Mouse (Mus musculus) induced T-regulatory cell, adult 2 months (primary cell): ENCODE data around the gene Gkn3.

Experiments
- DNase-seq: peaks from one replicate; pipeline ENCODE4 v3.0.0-alpha.2; 2012; ENCODE audit warnings: low read depth

Gene Gkn3

DNA sequence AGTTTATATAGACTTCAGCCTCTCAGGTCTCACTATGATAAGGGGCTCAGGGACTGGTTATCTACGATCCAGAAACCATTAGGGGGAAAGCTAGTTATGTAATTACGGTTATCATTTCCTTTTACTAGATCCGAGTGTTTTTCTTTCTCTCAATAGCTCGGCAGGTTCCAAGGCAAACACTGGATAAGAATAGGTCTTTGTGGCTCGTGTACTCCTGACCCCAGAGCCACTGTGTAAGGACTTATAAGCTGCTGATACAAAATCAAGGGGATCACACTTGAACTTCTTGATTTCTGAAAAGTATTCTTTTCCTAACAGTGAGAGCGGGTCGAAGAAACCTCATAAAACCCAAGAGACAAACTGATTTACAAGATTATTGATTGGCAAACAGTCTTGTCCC, at the start of gene Gkn3:
Gene Gkn3, minus strand, starts transcription at position 59 of the 400 bp plus-strand sequence.
- DNase-seq: no peak

DNA sequence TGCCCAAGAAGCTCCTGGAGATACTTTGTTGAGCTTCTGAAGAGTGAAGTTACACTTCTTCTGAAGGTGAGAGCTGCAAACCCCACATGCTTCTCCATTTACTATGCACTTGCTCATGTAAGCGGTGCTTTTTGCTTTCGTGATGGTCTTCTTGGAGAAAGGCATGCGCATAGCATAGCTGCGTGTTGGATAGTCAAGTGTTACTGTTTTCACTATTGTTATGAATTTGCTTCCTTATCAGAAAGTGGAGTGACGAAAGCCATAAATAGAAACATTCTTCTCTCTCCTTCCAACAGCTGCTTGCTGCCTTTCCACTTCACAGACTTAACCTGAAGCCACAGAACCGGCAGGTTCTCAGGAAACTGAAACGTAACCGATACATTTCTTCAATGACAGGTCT, 48.0 kb upstream of the Gkn3 start:
- DNase-seq: peak; percentile 12

DNA sequence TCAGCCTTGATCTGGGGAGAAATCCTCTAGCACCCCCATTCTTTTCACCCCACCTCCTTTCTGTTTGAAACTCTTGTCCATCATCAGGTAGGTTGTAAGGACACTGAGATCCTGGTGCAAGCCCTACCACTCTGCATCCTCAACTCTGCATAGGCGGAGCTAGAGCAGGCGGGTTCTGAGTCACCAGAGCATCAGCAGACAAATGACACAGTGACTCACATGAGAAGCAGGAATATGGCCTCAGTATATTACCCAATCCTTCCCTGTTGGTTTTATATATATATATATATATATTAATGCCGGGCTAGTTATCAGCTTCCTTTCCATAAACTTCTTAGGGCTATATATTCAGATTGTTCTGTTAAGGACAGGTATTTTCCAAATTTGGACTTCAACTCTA, 47.1 kb upstream of the Gkn3 start:
- DNase-seq: no peak

- DNase-seq: no peak
Measured at GRCm38 (mm10) chr6:87428487-87429044, 39.8 kb upstream of the Gkn3 start, which contains the start of gene Bmp10. TSS of gene Bmp10 (plus strand) at chr6:87428994.

DNA sequence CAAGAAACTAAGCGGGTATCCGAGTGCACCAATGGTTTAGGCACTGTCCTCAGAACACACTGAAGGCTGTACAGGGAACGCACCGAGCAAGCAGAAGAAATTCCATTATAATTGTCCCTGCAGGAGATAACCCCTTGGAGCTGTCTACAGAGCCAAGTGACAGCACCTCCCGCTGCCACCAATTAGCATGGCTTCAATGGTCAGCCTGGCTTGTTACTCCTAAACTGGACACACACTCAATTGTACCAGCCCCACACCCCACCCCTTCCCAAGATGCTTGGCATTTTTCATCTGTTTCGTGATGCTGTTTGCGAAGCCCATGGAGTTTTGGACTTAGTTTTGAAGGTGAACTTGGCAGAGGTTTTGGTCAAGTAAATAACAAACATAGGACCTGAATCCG, 38.9 kb upstream of the Gkn3 start:
- no peak for DNase-seq

- DNase-seq: no peak
Measured at GRCm38 (mm10) chr6:87426954-87427353, 38.2 kb upstream of the Gkn3 start.

GRCm38 (mm10) chr6:87424037-87424816, 35.5 kb upstream of the Gkn3 start:
- DNase-seq: no peak

DNA sequence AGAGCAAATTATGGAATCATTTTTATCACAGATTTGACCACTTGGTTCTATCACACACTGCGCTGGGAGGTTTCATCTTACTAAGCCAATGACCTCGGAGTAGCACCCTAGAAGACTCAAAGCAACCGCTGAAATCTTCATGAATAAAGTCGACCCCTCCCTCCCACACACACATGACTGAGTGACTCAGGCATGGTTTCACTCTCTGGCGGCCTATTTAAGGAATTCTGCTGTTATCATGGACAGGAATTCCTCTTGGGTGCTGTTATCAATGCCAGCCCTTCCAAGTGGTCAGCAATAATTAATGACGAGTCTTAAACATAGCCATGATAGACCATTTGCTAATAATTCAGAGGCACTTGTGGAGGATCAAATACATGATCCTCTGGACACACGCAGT, 33.6 kb upstream of the Gkn3 start:
- no peak for DNase-seq

DNA sequence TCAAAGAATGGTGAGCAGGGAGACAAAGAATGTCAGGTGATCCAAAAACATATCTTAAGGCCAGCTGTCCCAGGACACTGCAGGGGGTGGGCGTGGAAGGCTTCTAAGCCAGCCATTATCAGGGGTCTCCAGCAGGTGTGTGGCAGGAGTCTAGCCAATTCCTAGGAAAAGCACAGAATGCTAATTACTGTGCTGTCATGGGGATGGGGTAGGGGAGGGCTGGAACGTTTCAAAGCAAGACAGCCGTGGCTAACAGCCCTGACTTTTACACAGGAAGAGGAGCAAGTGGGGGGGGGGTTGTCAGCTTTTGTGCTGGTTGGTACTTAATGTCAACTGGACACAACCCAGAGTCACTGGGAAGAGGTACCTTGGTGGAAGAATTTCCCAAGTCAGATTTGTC, 23.3 kb upstream of the Gkn3 start:
- DNase-seq: no peak

DNA sequence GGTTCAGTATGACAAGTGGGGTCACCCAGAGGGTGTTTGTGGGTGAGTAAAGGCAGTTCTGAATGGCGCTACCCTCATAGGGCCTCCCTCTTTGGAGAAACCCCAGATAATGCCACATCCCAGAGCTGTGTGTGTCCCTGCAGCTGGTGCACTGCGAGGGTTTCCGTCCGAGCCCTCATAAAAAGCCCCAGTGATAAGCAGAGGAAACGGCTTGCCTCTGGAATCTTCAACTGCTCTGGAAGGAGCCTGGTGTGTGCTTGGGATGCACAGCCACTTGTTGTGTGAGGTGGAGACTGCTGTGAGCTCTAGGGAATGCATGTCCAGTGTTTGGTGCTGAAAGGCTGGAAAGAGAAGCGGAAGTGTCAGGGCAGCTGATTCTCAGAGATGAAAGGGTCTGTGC, 12.7 kb upstream of the Gkn3 start:
- no peak for DNase-seq

GRCm38 (mm10) chr6:87399886-87400566, 11.3 kb upstream of the Gkn3 start:
- DNase-seq: peak; percentile 65

GRCm38 (mm10) chr6:87399137-87399536, 10.4 kb upstream of the Gkn3 start:
- peak; percentile 88 for DNase-seq

DNA sequence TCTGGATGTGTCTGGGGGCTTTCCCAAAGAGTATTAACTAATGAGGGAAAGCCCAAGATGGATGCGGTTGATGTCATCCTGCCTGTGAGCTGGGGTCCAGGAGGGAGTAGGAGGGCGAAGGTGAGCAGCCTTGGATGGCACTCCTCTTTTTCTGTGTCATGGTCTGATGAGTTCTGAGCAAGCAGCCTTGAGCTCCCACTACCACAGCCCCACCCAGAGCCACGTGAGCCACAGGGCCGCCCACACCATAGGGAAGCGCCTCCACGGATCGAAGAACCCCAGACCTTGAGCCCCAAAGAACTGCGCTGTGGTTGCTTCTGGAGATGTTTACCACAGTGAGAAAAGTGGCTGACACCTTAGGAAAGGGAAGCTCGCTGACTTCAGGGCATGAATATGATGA, 6.0 kb upstream of the Gkn3 start:
- DNase-seq: no peak

GRCm38 (mm10) chr6:87393466-87394205, 4.9 kb upstream of the Gkn3 start:
- no peak for DNase-seq

GRCm38 (mm10) chr6:87389455-87389989, 787 bp upstream of the Gkn3 start:
- DNase-seq: no peak

DNA sequence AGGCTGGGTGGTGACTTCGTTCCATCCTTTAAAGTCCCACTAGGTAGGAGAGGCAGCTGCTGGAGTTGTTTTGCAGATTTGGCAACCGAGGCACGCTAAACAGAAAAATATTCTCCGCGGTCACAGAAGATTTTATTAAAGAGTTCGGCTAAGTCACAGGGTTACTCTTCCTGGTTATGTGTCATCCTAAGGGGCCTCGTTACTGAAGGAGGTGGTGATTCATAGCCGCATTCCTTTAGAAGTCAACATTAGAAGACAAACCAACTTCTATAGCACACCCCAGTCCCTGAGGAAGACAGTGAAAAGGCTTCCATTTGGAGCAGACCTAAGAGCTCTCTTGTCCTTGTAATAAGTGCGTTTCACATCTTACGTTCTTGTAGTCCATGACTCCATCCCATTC, 2.1 kb downstream of the Gkn3 start:
- DNase-seq: no peak

DNA sequence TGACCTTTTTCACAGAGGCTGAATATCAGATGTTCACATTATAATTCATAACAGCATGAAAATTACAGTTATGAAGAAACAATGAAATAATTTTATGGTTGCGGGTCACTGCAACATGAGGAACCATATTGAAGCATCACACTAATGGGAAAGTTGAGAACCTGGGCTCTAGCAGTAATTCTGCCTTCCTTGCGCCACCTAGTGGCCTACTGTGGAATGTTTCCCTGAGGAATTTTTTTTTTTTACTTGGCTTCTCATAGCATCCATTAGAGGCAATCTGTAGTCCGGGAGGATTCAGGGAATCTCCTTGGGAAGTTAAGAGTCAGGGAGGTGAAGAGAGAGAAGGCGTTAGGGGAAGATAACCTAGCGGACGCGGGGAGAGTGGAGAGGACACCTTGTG, 2.5 kb downstream of the Gkn3 start:
- peak; percentile 77 for DNase-seq

DNA sequence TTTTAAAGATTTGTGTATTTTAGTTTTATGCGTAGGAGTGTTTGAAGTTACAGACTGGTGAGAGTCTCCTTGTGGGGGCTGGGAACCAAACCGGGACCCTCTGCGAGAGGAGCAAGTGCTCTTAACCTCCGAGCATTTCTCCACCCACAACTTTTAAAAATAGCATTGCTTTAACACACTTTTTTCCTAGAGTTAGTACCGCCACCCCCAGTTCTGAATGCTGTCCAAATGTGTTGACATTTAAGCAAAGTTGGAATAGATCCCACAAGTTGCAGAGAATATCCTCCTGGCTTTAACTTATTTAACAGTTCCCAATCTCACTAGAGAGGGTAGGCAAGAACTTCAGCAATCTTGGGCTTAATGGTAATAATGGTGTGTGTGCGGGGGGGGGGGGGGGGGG, 4.0 kb downstream of the Gkn3 start:
- no peak for DNase-seq

DNA sequence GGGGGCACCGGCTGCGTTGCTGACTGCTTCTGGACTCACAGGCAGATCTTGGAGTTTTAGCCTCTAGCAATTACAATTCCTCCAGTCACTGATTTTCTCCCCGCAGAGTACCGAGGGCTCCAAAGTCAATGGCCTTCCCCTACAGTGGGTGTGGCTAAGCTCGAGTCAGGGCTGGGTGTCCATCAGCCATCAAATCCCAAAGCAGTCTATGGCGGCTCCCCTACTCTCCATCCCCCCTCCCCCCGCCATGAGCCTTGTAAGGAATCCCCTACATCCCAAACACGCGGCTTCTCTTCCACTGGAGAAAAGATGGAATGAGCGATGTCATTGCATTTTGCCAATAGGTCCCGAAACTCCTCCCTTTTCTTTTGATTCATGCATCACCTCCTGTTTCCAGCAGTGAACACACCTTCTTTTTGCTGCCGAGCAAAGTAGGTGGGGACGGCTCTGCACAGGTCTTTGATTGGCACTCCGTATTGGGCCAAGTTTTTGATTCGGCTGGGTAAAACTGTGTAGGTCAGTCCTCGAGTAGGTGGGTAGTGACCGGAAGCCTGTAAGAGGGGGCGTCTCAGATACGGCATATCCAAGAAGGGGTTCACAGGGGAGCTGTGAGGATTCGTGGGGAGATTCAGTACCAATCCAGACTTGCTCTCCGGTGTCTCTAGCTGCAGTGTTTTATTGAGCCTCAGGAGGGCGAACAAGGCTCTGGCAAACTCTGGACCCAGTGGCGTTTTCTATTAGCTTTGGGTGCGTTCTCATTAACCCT, 4.6 kb downstream of the Gkn3 start:
- peak; percentile 16 for DNase-seq

GRCm38 (mm10) chr6:87373057-87373456, 15.7 kb downstream of the Gkn3 start, which contains the start of gene Gkn2:
TSS of gene Gkn2 (plus strand) at chr6:87373357.
- no peak for DNase-seq

GRCm38 (mm10) chr6:87369223-87369622, 19.5 kb downstream of the Gkn3 start:
- no peak for DNase-seq
